Mouse (Mus musculus) liver, embryonic 16.5 days (tissue): ENCODE measurements around the gene Prr29. TPM values are rescaled to one million over a fixed set of nuclear protein-coding genes. Genes with fewer than 3 reads are reported as not detected.

Experiments
- ATAC-seq: fragments of 200-750 bp; cut with Nextera tagmentation; 2 replicates; pipeline ENCODE4 v1.8.0; 2017; ENCODE audit warnings: low read depth, mild to moderate bottlenecking, moderate number of reproducible peaks, moderate library complexity
- H3K27ac ChIP-seq: fragments of 300-500 bp; sonication (generic); 2 replicates; pipeline ENCODE4 v1.5.1; 2014; ENCODE audit warnings: mild to moderate bottlenecking, low read length
- H3K27me3 ChIP-seq: fragments of 300-500 bp; sonication (generic); 2 replicates; pipeline ENCODE4 v1.6.1; 2014; ENCODE audit warnings: low read depth, low read length, mixed read lengths; ENCODE audit not compliant: control insufficient read depth, insufficient read depth
- H3K36me3 ChIP-seq: fragments of 300-500 bp; sonication (generic); 2 replicates; pipeline ENCODE4 v1.6.1; 2014; ENCODE audit warnings: mild to moderate bottlenecking; ENCODE audit not compliant: control insufficient read depth, insufficient read depth
- H3K4me1 ChIP-seq: fragments of 300-500 bp; sonication (generic); 2 replicates; pipeline ENCODE4 v1.6.1; 2014; ENCODE audit warnings: low read depth, low read length, mixed read lengths; ENCODE audit not compliant: control insufficient read depth
- H3K4me2 ChIP-seq: fragments of 300-500 bp; sonication (generic); 2 replicates; pipeline ENCODE4 v1.6.1; 2014; ENCODE audit warnings: low read depth, low read length, mixed read lengths
- H3K4me3 ChIP-seq: fragments of 300-500 bp; sonication (generic); 2 replicates; pipeline ENCODE4 v1.5.1; 2014; ENCODE audit warnings: low read depth, mild to moderate bottlenecking, low read length
- H3K9ac ChIP-seq: fragments of 300-500 bp; sonication (generic); 2 replicates; pipeline ENCODE4 v1.6.1; 2014; ENCODE audit warnings: low read depth, low read length
- H3K9me3 ChIP-seq: fragments of 300-500 bp; sonication (generic); replicated peaks from 2 replicates; pipeline ENCODE4 v1.6.1; 2016; ENCODE audit warnings: low read length; ENCODE audit not compliant: control insufficient read depth
- WGBS: fragments of 180-500 bp; shearing (Covaris S2); extraction: QIAGEN DNeasy Blood & Tissue Kit; methylation state at CpG from one replicate; pipeline ENCODE4 v1.1.7; 2014; ENCODE audit not compliant: insufficient replicate concordance; 5-methylcytosine and 5-hydroxymethylcytosine counted together
- polyA plus RNA-seq: library from polyadenylated mRNA; unstranded; fragments of >200 nt; fragmentation: Nextera tagmentation; extraction: Ambion mirVana; gene quantifications from 2 replicates; pipeline ENCODE4 v1.2.1, GENCODE M21; 2015

Prr29 gene
- polyA plus RNA-seq, 1 experiment from 2014 or later: not detected

DNA sequence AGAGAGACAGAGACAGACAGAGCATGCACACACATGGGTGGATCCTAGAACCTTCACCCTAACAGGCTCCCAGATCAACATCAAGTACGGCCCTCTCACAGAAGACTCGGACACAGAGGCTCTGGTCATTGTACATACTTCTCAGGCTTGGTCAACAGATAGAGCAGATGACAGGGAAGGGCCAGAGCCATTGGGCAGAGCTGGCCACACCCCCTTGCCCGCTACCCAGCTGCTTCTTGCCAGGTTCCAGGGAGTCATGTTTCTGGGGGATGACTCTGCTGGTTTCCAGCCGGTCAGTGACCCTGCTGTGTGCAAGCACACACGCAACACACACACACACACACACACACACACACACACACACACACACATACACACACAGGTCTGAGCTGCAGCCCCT, 14.4 kb upstream of the Prr29 start:
- Histone ChIP-seq H3K36me3 (no peaks in the 10 kb centered on the region), H3K4me3 (no peak overlapping the region), H3K27me3 (no peaks in the 10 kb centered on the region), H3K9ac (no peak overlapping the region), H3K27ac (no peak overlapping the region), H3K9me3 (no peaks in the 10 kb centered on the region), H3K4me2 (no peak overlapping the region), H3K4me1 (no peaks in the 10 kb centered on the region)
- 55% methylated on average over 5 of the region's 5 CpGs for WGBS
- peak; percentile 21; the same call in 1 of the 2 replicates for ATAC-seq

DNA sequence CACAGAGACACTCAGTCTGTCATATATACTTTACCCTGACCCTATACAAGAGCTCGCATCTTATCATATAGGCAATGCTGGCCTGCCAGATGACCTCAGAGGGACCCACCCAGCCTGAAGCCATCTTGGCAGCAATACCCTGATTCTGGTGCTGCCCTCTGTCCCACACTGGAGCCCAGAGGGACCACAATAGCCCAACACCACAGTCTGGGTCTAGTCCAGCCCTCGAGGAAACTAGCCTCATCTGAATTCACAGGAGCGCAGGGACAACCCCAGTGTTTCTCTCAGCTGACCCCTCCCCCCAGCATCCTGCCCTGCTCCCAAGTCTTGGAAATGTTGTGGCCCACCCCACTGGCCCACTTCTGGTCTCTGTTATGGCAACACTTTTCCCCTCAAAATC, 14.0 kb upstream of the Prr29 start:
- Histone ChIP-seq H3K27ac (no peak overlapping the region), H3K4me1 (no peaks in the 10 kb centered on the region), H3K4me2 (no peak overlapping the region), H3K9ac (no peak overlapping the region), H3K27me3 (no peaks in the 10 kb centered on the region), H3K9me3 (no peaks in the 10 kb centered on the region), H3K4me3 (no peak overlapping the region), H3K36me3 (no peaks in the 10 kb centered on the region)
- WGBS: 57% methylated on average over 3 of the region's 3 CpGs
- ATAC-seq: no peak

DNA sequence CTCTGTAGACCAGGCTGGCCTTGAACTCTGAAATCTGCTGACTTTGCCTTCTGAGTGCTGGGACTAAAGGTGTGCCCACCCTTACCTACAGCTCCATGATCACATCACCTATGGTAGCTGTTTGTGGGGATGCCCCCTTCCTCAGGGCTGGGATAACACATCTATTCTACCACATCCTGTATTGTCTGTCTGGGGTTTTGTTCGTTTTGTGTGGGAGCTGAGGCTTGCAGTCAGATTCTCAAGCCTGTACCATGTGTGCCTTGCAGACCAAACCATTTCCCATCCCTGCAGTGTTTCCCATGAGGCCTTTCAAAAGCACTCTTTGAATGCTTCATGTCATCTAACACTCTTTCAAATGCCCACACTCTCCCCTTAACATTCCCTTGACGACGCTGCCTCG, 13.3 kb upstream of the Prr29 start:
- Histone ChIP-seq H3K4me2 (no peak overlapping the region), H3K36me3 (no peaks in the 10 kb centered on the region), H3K9ac (no peak overlapping the region), H3K4me1 (no peaks in the 10 kb centered on the region), H3K4me3 (no peak overlapping the region), H3K27me3 (no peaks in the 10 kb centered on the region), H3K9me3 (no peaks in the 10 kb centered on the region), H3K27ac (no peak overlapping the region)
- no peak for ATAC-seq
- 64% methylated on average over 4 of the region's 4 CpGs for WGBS

DNA sequence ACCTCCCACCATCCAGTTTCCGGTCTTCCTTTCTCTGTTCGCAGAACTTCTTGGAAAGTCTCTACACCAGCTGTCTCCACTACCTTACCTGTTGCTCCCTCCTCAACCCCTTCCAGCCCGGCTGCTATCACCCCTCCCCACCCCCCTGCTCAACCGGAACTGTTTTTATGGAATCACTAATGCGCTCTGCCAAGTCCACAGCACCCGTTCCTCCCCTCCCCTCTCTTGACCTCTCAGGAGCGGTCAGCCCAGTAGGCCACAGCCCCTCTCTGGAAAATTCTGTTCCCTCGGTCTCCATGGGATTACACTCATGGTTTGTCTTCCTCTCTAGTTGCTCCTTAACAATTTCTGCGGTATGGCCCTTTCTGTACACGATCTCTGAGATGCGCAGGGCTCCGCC, 12.1 kb upstream of the Prr29 start, which contains the start of gene Scn4a:
Gene Scn4a, minus strand, starts transcription at position 101 of the 400 bp plus-strand sequence.
- H3K9me3 ChIP-seq: no peaks in the 10 kb centered on the region
- ATAC-seq: no peak
- H3K4me2 ChIP-seq: no peak within 1 kb of the TSS
- no peaks in the 10 kb centered on the region for H3K27me3 ChIP-seq
- H3K27ac ChIP-seq: no peak within 1 kb of the TSS
- no peak within 1 kb of the TSS for H3K9ac ChIP-seq
- H3K36me3 ChIP-seq: no peaks in the 10 kb centered on the region
- no peaks in the 10 kb centered on the region for H3K4me1 ChIP-seq
- 78% methylated on average over 12 of the region's 12 CpGs for WGBS
- H3K4me3 ChIP-seq: no peak within 1 kb of the TSS

DNA sequence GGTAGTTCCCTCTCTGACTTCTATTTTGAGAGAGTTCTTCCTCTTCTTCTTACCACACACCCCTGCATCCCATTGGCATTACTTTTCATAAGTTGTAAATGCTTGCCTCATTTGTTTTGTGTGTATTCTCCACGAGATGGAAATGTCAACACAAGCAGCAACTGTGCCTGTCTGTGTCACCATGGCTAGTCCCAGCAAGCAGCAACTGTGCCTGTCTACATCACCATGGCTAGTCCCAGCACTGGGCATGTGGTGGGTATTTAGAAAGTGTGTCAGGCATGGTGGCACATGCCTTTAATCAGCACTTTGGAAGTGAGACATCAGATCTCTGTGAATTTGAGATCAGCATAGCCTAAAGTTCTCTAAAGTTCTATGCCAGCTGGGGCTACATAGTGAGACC, 11.1 kb upstream of the Prr29 start:
- ATAC-seq: no peak
- H3K36me3 ChIP-seq: no peaks in the 10 kb centered on the region
- no peaks in the 10 kb centered on the region for H3K9me3 ChIP-seq
- no peak overlapping the region for H3K9ac ChIP-seq
- WGBS: 22% methylated on average over 1 of the region's 1 CpGs
- no peaks in the 10 kb centered on the region for H3K27me3 ChIP-seq
- no peak overlapping the region for H3K4me2 ChIP-seq
- no peak overlapping the region for H3K4me3 ChIP-seq
- H3K27ac ChIP-seq: no peak overlapping the region
- H3K4me1 ChIP-seq: no peaks in the 10 kb centered on the region

DNA sequence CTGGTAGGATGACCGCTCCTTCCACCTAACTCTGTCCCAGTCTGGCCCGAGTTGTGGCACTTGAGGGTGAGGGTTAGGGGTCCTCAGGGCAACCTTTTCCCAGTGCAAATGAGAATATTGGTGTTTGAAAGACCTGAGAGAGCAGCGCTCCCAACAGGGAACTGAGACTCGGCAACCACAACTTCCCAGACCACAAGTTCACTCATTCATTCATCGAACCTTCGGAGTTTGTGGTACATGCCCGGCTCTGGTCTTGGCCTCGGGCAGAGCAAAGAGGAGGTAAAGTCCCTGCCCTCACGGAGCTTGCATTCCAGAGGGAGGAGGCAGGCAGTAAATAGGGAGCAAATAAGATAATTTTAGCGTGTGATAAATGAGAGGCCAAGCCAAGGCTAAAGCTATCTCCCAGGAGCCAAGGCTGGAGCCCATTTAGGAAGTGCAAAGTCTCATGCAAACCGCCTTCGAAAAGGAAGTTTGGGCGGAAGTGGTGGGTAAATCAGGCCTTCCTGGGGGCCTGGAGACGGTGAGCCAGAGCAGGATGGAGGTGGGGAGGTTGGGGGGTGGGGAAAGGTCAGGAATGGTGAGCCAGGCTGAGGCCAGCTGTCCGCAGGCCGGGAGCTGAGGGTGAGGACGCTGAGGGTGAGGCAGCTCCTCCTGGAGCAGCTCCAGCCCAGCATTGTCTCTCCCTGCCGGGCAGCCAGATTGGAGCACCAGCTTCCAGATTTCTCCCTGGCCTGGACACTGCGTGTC, 9.7 kb upstream of the Prr29 start:
- Histone ChIP-seq H3K4me2 (0 out of 2 replicates have a peak overlapping the region, but pooled peaks have one; percentile 11), H3K4me3 (no peak overlapping the region), H3K9ac (no peak overlapping the region), H3K27me3 (no peaks in the 10 kb centered on the region), H3K9me3 (no peaks in the 10 kb centered on the region), H3K36me3 (no peaks in the 10 kb centered on the region), H3K4me1 (no peaks in the 10 kb centered on the region), H3K27ac (no peak overlapping the region)
- 0 out of 2 replicates have a peak, but pooled peaks have one; percentile 27 for ATAC-seq
- 19% methylated on average over 19 of the region's 19 CpGs for WGBS

DNA sequence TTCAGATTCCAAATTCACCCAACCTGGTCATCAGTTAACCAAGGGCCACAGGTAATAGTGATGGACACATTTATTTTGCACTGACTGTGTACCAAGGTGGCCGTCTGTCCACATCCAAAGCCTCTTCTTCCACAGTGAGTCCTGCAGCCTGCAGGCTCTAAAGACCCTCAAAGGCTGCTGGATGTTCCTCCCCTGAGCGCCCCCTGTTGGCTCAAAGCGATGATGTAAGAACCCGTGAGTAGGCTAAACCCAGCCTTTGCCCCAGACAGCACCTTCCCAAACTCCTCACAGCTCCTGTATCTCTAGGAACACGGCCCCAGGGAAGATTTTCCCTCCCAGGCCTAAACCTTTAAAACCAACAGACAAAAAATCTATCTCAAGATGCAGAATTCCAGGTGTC, 5.9 kb upstream of the Prr29 start:
- Histone ChIP-seq H3K9ac (no peak overlapping the region), H3K4me1 (no peaks in the 10 kb centered on the region), H3K4me3 (no peak overlapping the region), H3K4me2 (no peak overlapping the region), H3K36me3 (no peaks in the 10 kb centered on the region), H3K9me3 (no peaks in the 10 kb centered on the region), H3K27me3 (no peaks in the 10 kb centered on the region), H3K27ac (no peak overlapping the region)
- ATAC-seq: no peak
- WGBS: 15% methylated on average over 5 of the region's 5 CpGs

DNA sequence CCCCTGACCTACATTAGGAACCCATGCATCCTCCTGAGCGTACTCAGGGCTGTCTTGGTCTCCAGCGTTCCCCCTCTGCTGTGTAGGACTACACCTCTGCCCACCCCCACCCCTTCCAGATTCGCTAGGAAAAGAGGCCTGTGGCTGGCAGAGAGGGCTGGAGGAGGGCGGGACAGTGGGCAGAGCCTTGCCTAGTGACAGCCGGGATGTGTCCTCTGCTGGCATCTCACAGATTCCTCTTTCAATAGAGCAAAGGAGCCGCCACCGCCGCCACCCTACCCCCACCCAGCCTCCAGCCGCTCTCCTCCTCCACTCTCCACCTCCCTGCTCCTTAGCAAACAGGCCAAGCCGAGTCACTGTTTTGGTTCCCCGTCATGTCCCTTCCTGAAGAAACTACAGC, 560 bp upstream of the Prr29 start:
- no peaks in the 10 kb centered on the region; the same call in 1 of the 2 replicates for H3K4me1 ChIP-seq
- 24% methylated on average over 11 of the region's 11 CpGs for WGBS
- H3K4me3 ChIP-seq: no peak overlapping the region
- no peak overlapping the region for H3K27ac ChIP-seq
- no peak overlapping the region for H3K9ac ChIP-seq
- no peaks in the 10 kb centered on the region for H3K27me3 ChIP-seq
- no peaks in the 10 kb centered on the region for H3K36me3 ChIP-seq
- ATAC-seq: no peak
- no peaks in the 10 kb centered on the region for H3K9me3 ChIP-seq
- no peak overlapping the region for H3K4me2 ChIP-seq

DNA sequence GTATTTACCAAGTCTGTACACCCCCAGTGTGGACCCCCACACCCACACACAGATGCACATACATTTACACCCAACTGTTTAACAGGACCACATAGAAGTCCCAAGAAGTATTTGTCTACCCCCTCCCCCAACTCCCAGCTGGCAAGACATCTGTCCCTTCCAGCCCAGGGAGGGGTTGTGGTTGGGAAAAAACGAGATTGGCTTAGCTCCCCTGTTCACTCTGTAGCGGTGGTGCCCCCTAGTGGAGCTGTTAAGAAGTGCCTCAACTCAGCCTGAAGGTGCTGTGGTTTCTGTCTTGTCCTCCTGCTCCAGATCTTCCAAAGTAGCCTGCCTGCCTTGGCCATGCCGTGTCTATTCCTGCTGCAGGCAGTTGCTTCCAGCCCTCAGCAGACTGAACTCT, 1.0 kb downstream of the Prr29 start:
- 3% methylated on average over 3 of the region's 3 CpGs for WGBS
- Histone ChIP-seq H3K4me1 (no peaks in the 10 kb centered on the region; the same call in 1 of the 2 replicates), H3K27me3 (no peaks in the 10 kb centered on the region), H3K9ac (no peak overlapping the region), H3K36me3 (no peaks in the 10 kb centered on the region), H3K4me3 (no peak overlapping the region), H3K27ac (no peak overlapping the region), H3K9me3 (no peaks in the 10 kb centered on the region), H3K4me2 (no peak overlapping the region)
- 0 out of 2 replicates have a peak, but pooled peaks have one; percentile 16 for ATAC-seq
